Mouse (Mus musculus) thymus, adult 2 months (tissue): ENCODE results near the gene Sap30bp.

Experiments used
- CTCF ChIP-seq: fragments of 200-500 bp; IDR thresholded peaks from 2 replicates; pipeline ENCODE4 v1.5.1; 2012; ENCODE audit warnings: mild to moderate bottlenecking, control low read depth, low read length, moderate library complexity, borderline replicate concordance; ENCODE audit not compliant: control insufficient read depth, poor library complexity, insufficient read depth; ENCODE audit errors: extremely low read depth
- POLR2A ChIP-seq: fragments of 200-500 bp; IDR thresholded peaks from 2 replicates; pipeline ENCODE4 v1.6.1; 2012; ENCODE audit warnings: mild to moderate bottlenecking, low read length, control low read depth, moderate library complexity; ENCODE audit not compliant: control insufficient read depth, poor library complexity, insufficient read depth; ENCODE audit errors: extremely low read depth

GRCm38 (mm10) chr11:115906521-115906920 lies 26.6 kb upstream of the Sap30bp start:
- TF ChIP-seq CTCF (no peak), POLR2A (no peak)
